Mouse (Mus musculus) bone marrow macrophage, adult 2 months (primary cell): ENCODE data around the gene Cenpa. TPM values are rescaled to one million over a fixed set of nuclear protein-coding genes. Genes with fewer than 3 reads are reported as not detected.

Source experiments
- H3K27ac ChIP-seq: 2 replicates; pipeline ENCODE4 v1.5.1; 2012; ENCODE audit warnings: low read depth, low read length; ENCODE audit not compliant: insufficient read depth
- H3K4me1 ChIP-seq: 2 replicates; pipeline ENCODE4 v1.6.1; 2012; ENCODE audit warnings: low read length; ENCODE audit not compliant: control insufficient read depth, insufficient read depth
- H3K4me3 ChIP-seq: 2 replicates; pipeline ENCODE4 v1.5.1; 2012; ENCODE audit warnings: mild to moderate bottlenecking, low read length, moderate library complexity; ENCODE audit not compliant: insufficient read depth
- CTCF ChIP-seq: IDR thresholded peaks from 2 replicates; pipeline ENCODE4 v1.5.1; 2012; ENCODE audit warnings: low read depth, mild to moderate bottlenecking, low read length, moderate library complexity
- POLR2A ChIP-seq: IDR thresholded peaks from 2 replicates; pipeline ENCODE4 v1.6.1; 2012; ENCODE audit warnings: mild to moderate bottlenecking, low read depth, low read length, borderline replicate concordance
- polyA plus RNA-seq: library from polyadenylated mRNA; stranded (reverse); fragments of >200 nt; gene quantifications from 2 replicates; pipeline ENCODE4 v1.2.4, GENCODE M21; 2012; ENCODE audit not compliant: missing spikeins, insufficient read depth, insufficient read length

Gene Cenpa
- polyA plus RNA-seq = 81.0 and 87.8 TPM in 2 replicates

- Histone ChIP-seq H3K27ac (peak within 1 kb of the TSS; percentile 96), H3K4me1 (peaks cover 30% of the 10 kb centered on the region), H3K4me3 (peak within 1 kb of the TSS; percentile 84)
- TF ChIP-seq POLR2A (no peak), CTCF (no peak)
These were observed at the start of gene Cenpa for GRCm38 (mm10) chr5:30666391-30667195. Cenpa (plus strand) TSS chr5:30666777.

GRCm38 (mm10) chr5:30617357-30617756 is 49.2 kb upstream of the Cenpa start:
- H3K27ac ChIP-seq = no peak overlapping the region

GRCm38 (mm10) chr5:30617851-30618250 is 48.7 kb upstream of the Cenpa start:
- no peak overlapping the region for H3K27ac ChIP-seq
- H3K4me3 ChIP-seq = no peak overlapping the region
- TF ChIP-seq POLR2A = no peak
- no peak for TF ChIP-seq CTCF
- H3K4me1 ChIP-seq = no peaks in the 10 kb centered on the region

More at GRCm38 (mm10) chr5:30617357-30617756, 49.2 kb upstream of the Cenpa start:
- no peak overlapping the region for H3K4me3 ChIP-seq
- no peaks in the 10 kb centered on the region for H3K4me1 ChIP-seq
- TF ChIP-seq CTCF = no peak
- no peak for TF ChIP-seq POLR2A

GRCm38 (mm10) chr5:30618376-30619003 is 48.1 kb upstream of the Cenpa start:
- H3K27ac ChIP-seq = no peak overlapping the region
- H3K4me1 ChIP-seq = no peaks in the 10 kb centered on the region
- TF ChIP-seq CTCF (no peak), POLR2A (no peak)
- H3K4me3 ChIP-seq = no peak overlapping the region

GRCm38 (mm10) chr5:30619211-30619610 is 47.4 kb upstream of the Cenpa start:
- Histone ChIP-seq H3K4me3 (no peak overlapping the region), H3K4me1 (no peaks in the 10 kb centered on the region), H3K27ac (no peak overlapping the region)
- TF ChIP-seq CTCF (no peak), POLR2A (no peak)

GRCm38 (mm10) chr5:30620567-30620966 is 46.0 kb upstream of the Cenpa start:
- peaks cover 8% of the 10 kb centered on the region for H3K4me1 ChIP-seq
- TF ChIP-seq CTCF (no peak), POLR2A (no peak)
- no peak overlapping the region for H3K4me3 ChIP-seq
- no peak overlapping the region for H3K27ac ChIP-seq

GRCm38 (mm10) chr5:30621211-30621790 is 45.3 kb upstream of the Cenpa start:
- no peak overlapping the region for H3K4me3 ChIP-seq
- peaks cover 8% of the 10 kb centered on the region for H3K4me1 ChIP-seq
- no peak overlapping the region for H3K27ac ChIP-seq
- TF ChIP-seq POLR2A = no peak
- TF ChIP-seq CTCF = no peak

- TF ChIP-seq POLR2A (no peak), CTCF (no peak)
- no peak overlapping the region for H3K27ac ChIP-seq
- no peak overlapping the region for H3K4me3 ChIP-seq
- peaks cover 8% of the 10 kb centered on the region for H3K4me1 ChIP-seq
These were observed 44.8 kb upstream of the Cenpa start for GRCm38 (mm10) chr5:30621844-30622176.

GRCm38 (mm10) chr5:30622177-30622840 is 44.3 kb upstream of the Cenpa start:
- TF ChIP-seq CTCF (no peak), POLR2A (no peak)
- Histone ChIP-seq H3K27ac (no peak overlapping the region), H3K4me3 (peak overlapping the region; percentile 6), H3K4me1 (peaks cover 8% of the 10 kb centered on the region)
